In genomic region chr3:133310809-133311179, GRCm38 (mm10) we compare ENCODE assay signal across 8 mouse cellular contexts. TPM values are rescaled to one million over a fixed set of nuclear protein-coding genes. Genes with fewer than 3 reads are reported as not detected.
A peak's percentile ranks its signal among the peaks of the same experiment; 100 is the strongest.
DNase-seq lines count a peak whose midpoint lies in the region; ATAC-seq and TF ChIP-seq lines count a peak whose summit lies in the region.

No protein-coding gene starts in this region.

- peak; percentile 22 for ATAC-seq in neural tube, embryonic 15.5 days (ENCODE audit: low FRiP score)

- peak overlapping the region; percentile 85 for H3K4me3 ChIP-seq in testis, adult 2 months (ENCODE audit: control insufficient read depth, low read depth, low read length)
- H3K4me3 ChIP-seq in limb, embryonic 10.5 days, result peak overlapping the region; percentile 83
- H3K4me3 ChIP-seq in neural tube, embryonic 15.5 days (replicated peaks), result peak overlapping the region; percentile 63

- TF ChIP-seq CTCF in testis, adult 2 months (IDR thresholded peaks at IDR 0.05; ENCODE audit: control insufficient read depth, insufficient read depth, insufficient replicate concordance, low read depth, low read length), result no peak

- H3K4me2 ChIP-seq in neural tube, embryonic 15.5 days, result peak overlapping the region; percentile 70

- 23% methylated on average over 14 of the region's 14 CpGs for WGBS in limb, embryonic 10.5 days
- 18% methylated on average over 14 of the region's 14 CpGs for WGBS in neural tube, embryonic 15.5 days

- no peak for TF ChIP-seq POLR2A in testis, adult 2 months (IDR thresholded peaks at IDR 0.05; ENCODE audit: control insufficient read depth, low read depth, low read length)

- peaks cover 6% of the 10 kb centered on the region for H3K4me1 ChIP-seq in testis, adult 2 months (ENCODE audit: control insufficient read depth, insufficient read depth, low read length)
- peaks cover 8% of the 10 kb centered on the region; the same call in 1 of the 2 replicates for H3K4me1 ChIP-seq in limb, embryonic 10.5 days
- peaks cover 18% of the 10 kb centered on the region for H3K4me1 ChIP-seq in neural tube, embryonic 15.5 days

- no peaks in the 10 kb centered on the region for H3K27me3 ChIP-seq in testis, adult 2 months (ENCODE audit: control insufficient read depth, insufficient read depth, low read length)
- no peaks in the 10 kb centered on the region for H3K27me3 ChIP-seq in limb, embryonic 10.5 days (ENCODE audit: low read depth, poor library complexity, severe bottlenecking)
- H3K27me3 ChIP-seq in neural tube, embryonic 15.5 days (replicated peaks), result no peaks in the 10 kb centered on the region

- peak; percentile 25 for DNase-seq in embryo, embryonic 11 days
- DNase-seq in embryo, embryonic 10.5 days (ENCODE audit: low spot score), result no peak
- DNase-seq in testis, postnatal 14 days (ENCODE audit: low spot score), result no peak
- DNase-seq in limb, embryonic 10.5 days (ENCODE audit: low spot score), result no peak
- no peak for DNase-seq in layer of hippocampus, postnatal 14 days (ENCODE audit: low spot score in 2 of 2)
- DNase-seq in right cerebral cortex, postnatal 10 days (ENCODE audit: low spot score in 2 of 2), result no peak

- peak overlapping the region; percentile 91 for H3K9ac ChIP-seq in neural tube, embryonic 15.5 days (replicated peaks)

- no peaks in the 10 kb centered on the region for H3K36me3 ChIP-seq in testis, adult 2 months (ENCODE audit: control insufficient read depth, insufficient read depth, low read length)
- H3K36me3 ChIP-seq in limb, embryonic 10.5 days, result 0 out of 2 replicates have a peak, but pooled peaks cover 6% of the 10 kb centered on the region
- H3K36me3 ChIP-seq in neural tube, embryonic 15.5 days, result no peaks in the 10 kb centered on the region

- H3K9me3 ChIP-seq in limb, embryonic 10.5 days (replicated peaks), result no peaks in the 10 kb centered on the region
- no peaks in the 10 kb centered on the region for H3K9me3 ChIP-seq in neural tube, embryonic 15.5 days (replicated peaks)

- peak overlapping the region; percentile 91 for H3K27ac ChIP-seq in testis, adult 2 months (ENCODE audit: control insufficient read depth, insufficient read depth, low read depth, low read length)
- H3K27ac ChIP-seq in limb, embryonic 10.5 days, result peak overlapping the region; percentile 98
- peak overlapping the region; percentile 98 for H3K27ac ChIP-seq in neural tube, embryonic 15.5 days (replicated peaks)

RNA-seq across cellular contexts. Expression of gene Ppa2, which starts 0.9 kb away (rescaled TPM):
- polyA plus RNA-seq in testis, adult 2 months (2012; rRNA removed), result 60.0 and 63.4 TPM in 2 replicates
- 81.7 and 95.4 TPM in 2 replicates for polyA plus RNA-seq in limb, embryonic 10.5 days (2016; fragmentation: Nextera tagmentation; extraction: Ambion mirVana)
- 79.4 and 93.9 TPM in 2 replicates for polyA plus RNA-seq in neural tube, embryonic 15.5 days (2015; fragmentation: Nextera tagmentation; extraction: Ambion mirVana)
- total RNA-seq in layer of hippocampus, postnatal 14 days (2021), result 10 to 100 TPM; 47.9 to 50.3 TPM
